Mouse (Mus musculus) left cerebral cortex, adult 11 months (tissue): ENCODE data around the gene Zdhhc18.
A peak's percentile ranks its signal among the peaks of the same experiment; 100 is the strongest.

Experiments
- DNase-seq: peaks from one replicate; pipeline ENCODE4 v3.0.0; 2022; ENCODE audit warnings: low spot score

The Zdhhc18 gene

GRCm38 (mm10) chr4:133603056-133603455 lies 46.9 kb downstream of the Zdhhc18 start:
- DNase-seq = no peak

- no peak for DNase-seq
Measured at GRCm38 (mm10) chr4:133601721-133602218, 48.2 kb downstream of the Zdhhc18 start, which contains the start of gene Sfn. Gene Sfn (minus strand): TSS chr4:133602168.

- DNase-seq = no peak
Measured at GRCm38 (mm10) chr4:133600306-133600705, 49.6 kb downstream of the Zdhhc18 start.

DNA sequence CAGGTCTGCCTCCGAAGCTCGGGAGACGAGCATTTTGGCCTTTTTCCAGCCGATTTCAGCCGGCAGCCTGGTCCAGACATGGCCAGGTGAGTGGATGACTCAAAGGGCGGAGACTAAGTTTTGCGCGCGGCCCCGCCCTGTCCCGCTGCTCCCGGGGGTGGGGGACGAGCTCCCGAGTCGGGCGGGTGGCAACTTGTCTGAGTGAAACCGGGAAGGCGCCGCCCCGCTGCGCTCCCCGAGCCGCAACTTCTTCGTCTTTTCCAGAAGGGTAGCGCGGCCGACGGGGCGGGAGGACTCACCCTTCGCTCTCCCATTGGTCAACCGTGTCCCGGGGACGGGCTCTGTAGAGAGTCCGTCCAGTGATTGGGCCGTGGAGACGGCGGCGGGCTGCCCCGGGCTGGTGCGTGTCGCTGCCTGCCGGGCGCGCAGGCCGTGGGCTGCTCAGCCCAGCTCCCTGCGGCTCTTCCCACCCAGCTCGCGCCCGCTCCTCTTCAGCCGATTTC lies 50.3 kb downstream of the Zdhhc18 start:
- DNase-seq = peak; percentile 61

- DNase-seq = no peak
Measured at GRCm38 (mm10) chr4:133599116-133599515, 50.8 kb downstream of the Zdhhc18 start.

- DNase-seq = no peak
Measured at GRCm38 (mm10) chr4:133598616-133599015, 51.3 kb downstream of the Zdhhc18 start.

- no peak for DNase-seq
Measured at GRCm38 (mm10) chr4:133596084-133596483, 53.9 kb downstream of the Zdhhc18 start.

GRCm38 (mm10) chr4:133595538-133595937 lies 54.4 kb downstream of the Zdhhc18 start:
- no peak for DNase-seq

DNA sequence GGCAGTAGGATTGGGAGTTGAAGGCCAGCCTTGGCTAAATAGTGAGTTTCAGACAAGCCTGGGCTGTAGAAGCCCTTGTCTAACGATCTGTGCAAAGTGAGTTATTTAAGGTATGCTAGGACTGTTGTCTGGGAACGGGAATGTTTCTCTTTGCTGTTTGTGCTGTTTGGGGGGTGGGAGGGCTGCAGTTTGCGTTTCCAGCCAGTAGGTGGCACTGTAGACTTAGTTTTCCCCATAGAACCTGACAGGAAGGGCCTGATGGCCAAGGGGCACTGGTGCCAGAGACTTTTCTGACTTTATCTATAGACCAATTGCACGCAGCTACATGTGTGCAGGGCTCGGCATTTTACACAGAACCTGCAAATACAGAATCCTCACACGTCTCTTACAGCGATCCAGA lies 57.4 kb downstream of the Zdhhc18 start:
- DNase-seq = no peak

DNA sequence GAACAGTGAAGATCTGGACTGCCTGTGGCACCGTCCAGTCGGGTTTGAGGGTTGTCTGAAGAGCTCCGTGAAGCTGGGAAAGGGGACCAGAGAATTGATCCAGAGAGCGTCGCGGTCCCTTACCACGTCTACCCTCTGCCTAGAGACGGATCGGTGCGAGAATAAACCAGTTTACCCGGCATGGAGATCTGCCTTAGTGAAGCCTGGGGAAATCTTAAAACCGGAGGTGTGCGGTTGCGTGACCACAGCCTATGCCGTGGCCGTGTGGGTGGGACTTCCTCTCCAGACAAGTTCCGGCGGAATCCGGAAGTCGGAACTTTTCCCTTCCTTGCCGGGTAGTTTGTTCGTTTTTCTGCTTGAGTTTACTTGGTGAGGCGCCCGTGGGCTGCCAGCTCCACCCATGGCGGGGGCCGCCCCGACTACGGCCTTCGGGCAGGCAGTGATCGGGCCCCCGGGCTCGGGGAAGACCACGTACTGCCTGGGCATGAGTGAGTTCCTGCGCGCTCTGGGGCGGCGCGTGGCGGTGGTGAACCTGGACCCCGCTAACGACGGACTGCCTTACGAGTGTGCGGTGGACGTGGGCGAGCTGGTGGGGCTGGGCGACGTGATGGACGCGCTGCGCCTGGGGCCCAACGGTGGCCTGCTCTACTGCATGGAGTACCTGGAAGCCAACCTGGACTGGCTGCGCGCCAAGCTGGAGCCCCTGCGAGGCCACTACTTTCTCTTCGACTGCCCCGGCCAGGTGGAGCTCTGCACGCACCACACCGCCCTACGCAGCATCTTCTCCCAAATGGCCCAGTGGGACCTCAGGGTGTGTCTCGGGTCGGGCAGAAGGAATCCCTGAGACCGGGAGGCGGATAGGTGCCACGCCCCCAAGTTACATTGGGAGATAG lies 65.6 kb downstream of the Zdhhc18 start, which contains the start of gene Gpn2:
Gene Gpn2 (plus strand): TSS at position 304 of the 893 bp plus-strand sequence.
- DNase-seq = peak; percentile 66

- DNase-seq = no peak
Measured at GRCm38 (mm10) chr4:133583690-133584058, 66.3 kb downstream of the Zdhhc18 start.

DNA sequence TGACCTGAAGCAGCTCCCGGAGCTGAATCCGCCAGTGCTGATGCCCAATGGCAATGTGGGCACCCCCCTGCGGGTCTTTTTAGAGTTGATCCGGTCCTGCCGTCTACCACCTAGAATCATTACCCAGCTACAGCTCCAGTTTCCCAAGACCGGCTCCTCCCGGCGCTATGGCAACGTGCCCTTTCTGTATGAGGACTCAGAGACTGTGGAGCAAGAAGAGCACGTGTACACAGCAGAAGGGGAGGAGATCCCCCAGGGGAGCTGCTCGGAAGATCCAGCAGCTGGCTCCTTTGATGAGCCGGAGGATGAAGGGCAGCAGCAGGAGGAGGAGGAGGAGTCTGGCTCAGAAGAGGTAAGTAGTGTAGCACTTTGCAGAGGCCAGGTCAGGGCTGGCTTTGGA lies 72.0 kb downstream of the Zdhhc18 start:
- no peak for DNase-seq

DNA sequence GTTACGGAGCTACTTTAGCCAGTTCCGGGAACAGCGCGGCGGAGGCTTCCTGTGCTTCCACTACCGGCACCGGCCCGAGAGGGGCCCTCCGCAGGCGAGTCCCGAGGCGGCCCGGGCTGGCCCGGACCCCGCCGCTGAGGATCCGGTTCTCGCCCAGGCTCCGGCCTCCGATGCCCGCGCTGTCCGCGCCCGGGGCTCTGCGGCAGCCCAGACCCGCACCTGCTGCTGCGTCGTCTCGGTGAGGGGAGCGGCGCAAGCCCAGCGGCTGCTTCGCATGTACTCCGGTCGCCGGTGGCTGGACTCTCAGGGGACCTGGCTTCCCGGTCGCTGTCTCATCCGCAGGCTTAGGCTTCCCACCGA lies 75.1 kb downstream of the Zdhhc18 start:
- DNase-seq = no peak

DNA sequence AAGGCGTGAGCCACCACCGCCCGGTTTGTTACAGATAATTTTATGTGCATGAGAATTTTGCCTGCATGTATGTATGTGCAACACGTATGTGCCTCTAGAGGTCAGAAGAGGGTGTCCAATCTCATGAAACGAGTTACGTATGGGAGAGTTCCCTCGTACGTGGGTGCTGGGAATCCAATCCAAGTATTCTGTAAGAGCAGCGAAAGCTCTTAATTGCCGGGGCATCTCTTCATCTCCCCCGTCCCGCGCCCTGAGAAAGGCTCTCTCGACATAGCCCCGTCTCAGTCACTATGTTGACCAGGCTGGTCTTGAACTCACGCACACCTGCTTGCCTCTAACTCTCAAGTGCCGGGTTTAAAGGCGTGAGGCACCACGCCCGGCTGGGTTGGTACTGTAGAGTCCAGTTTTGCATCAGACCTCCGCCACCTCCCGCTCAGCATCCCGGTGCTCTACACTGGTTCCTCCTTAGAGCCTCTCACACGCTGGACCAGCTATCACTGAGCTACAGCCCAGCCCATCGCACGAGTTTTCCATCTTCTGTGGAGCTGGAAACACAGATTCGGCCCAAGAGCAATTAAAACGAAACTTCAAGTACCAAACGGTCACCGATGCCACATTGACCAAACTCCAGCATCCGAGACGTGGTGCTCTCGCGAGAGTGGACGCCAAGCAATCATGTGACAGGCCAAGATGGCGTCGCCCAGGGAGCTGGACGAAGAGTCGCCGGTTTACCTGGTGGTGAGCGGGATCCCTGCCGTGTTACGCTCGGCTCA lies 75.7 kb downstream of the Zdhhc18 start, which contains the start of gene Gpatch3:
Gene Gpatch3 (plus strand): TSS at position 676 of the 773 bp plus-strand sequence.
- DNase-seq = peak; percentile 84

GRCm38 (mm10) chr4:133570066-133570466 lies 79.9 kb downstream of the Zdhhc18 start:
- DNase-seq = no peak

DNA sequence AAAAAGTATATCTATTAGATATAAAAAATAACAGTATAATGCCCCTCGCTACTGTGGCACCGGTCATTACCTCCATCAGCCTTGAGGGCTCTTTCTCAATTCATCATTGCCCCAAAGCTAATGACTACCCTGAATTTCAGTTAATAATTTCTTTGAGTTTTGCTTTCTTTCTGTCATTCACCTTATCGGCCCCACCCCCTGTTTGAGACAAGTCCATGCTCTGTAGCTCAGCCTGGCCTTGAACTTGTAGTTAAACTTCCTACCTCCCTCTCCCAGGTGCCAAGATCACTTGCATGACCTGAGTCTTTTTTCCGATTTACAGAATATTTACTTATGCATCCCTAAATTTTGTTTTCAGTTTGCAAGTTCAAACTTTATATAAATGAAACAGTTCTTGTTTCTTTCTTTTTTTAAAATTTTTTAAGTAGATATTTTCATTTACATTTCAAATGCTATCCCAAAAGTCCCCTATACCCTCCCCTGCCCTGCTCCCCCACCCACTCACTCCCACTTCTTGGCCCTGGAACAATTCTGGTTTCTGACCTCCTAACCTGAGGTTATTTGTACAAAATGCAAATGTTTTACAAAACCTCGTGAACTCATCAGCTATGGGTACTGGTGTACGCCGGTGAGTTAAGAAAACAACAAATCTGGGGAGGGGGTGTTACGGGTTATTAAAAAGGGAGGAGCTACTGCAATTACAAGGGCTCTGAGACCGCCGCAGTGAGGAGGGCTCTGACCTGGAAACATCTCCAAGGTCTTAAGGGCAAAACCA lies 80.5 kb downstream of the Zdhhc18 start:
- DNase-seq = no peak

- DNase-seq = no peak
Measured at GRCm38 (mm10) chr4:133567251-133567650, 82.7 kb downstream of the Zdhhc18 start.

DNA sequence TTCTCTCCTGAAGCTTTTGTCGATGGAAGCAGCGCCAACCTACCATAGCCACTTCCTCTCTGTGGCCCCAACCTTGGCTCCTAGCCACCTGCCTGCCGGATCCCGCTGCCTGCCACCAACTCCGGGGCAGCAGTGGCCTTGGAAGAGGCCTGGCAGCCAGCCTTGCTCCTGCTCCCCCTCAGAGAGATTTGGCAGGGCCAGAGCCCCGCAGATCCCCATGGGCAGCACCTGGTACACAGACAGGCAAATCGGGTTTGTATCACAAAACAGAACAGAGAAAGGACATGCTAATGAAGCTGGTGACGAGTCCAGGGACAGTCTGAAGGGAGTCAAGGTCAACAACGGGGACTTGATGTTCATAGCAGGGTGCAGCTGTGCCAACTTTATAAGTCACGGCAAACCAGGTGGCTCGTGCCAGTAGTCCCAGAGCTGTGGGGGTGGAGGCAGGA lies 86.8 kb downstream of the Zdhhc18 start:
- DNase-seq = no peak

GRCm38 (mm10) chr4:133561622-133562021 lies 88.3 kb downstream of the Zdhhc18 start:
- no peak for DNase-seq

DNA sequence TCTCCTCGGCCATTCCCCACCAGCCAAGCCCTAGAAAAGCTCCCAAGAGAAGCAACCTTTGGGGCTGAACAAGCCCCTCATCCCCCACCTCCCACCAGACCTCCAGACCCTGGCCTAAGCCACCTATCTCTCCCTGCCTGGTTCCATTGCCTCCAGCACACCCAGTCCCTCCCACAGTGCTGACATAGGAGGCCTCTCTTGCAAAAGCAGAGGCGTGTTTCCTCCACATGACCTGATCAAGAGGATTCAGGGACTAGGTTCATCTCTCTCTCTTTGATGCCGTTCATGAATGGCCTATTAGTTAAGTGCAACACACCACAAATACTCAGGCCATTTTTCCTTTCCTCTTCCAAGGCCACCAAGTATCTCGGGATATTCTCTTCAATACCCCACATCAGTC lies 90.1 kb downstream of the Zdhhc18 start:
- DNase-seq = no peak

- no peak for DNase-seq
Measured at GRCm38 (mm10) chr4:133557041-133557717, 92.8 kb downstream of the Zdhhc18 start.
